Mouse (Mus musculus) liver, adult 2 months (tissue): ENCODE data around the gene C130060K24Rik.

Source experiments
- CTCF ChIP-seq: fragments of 200-500 bp; IDR thresholded peaks from 2 replicates; pipeline ENCODE4 v1.5.1; 2011; ENCODE audit warnings: low read depth, low read length, control low read depth
- POLR2A ChIP-seq: fragments of 200-500 bp; IDR thresholded peaks from 2 replicates; pipeline ENCODE4 v1.6.1; 2011; ENCODE audit warnings: low read length, control low read depth; ENCODE audit not compliant: insufficient read depth; ENCODE audit errors: extremely low read depth

DNA sequence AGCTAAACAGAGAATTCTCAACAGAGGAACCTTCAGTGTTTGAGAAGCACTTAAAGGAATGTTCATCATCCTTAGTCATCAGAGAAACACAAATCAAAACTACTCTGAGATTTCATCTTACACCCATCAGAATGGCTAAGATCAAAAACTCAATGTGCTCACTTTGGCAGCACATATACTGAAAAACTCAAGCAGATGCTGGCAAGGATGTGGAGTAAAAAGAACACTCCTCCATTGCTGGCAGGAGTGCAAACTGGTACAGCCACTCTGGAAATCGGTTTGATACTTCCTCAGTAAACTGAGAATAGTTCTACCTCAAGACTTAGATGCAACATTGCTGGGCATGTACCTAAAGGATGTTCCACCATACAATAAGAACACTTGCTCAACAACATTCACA, 41.0 kb downstream of the C130060K24Rik start:
- TF ChIP-seq POLR2A (no peak), CTCF (no peak)
